Mouse (Mus musculus) monocyte, adult 2 months (primary cell): ENCODE results near the gene Matk.

Experiments
- DNase-seq, 2 experiments: peaks; one replicate each; pipeline ENCODE4 v3.0.0; 2022; ENCODE audit warnings: low spot score in 2 of 2, low read depth in 1 of 2

The Matk gene

DNA sequence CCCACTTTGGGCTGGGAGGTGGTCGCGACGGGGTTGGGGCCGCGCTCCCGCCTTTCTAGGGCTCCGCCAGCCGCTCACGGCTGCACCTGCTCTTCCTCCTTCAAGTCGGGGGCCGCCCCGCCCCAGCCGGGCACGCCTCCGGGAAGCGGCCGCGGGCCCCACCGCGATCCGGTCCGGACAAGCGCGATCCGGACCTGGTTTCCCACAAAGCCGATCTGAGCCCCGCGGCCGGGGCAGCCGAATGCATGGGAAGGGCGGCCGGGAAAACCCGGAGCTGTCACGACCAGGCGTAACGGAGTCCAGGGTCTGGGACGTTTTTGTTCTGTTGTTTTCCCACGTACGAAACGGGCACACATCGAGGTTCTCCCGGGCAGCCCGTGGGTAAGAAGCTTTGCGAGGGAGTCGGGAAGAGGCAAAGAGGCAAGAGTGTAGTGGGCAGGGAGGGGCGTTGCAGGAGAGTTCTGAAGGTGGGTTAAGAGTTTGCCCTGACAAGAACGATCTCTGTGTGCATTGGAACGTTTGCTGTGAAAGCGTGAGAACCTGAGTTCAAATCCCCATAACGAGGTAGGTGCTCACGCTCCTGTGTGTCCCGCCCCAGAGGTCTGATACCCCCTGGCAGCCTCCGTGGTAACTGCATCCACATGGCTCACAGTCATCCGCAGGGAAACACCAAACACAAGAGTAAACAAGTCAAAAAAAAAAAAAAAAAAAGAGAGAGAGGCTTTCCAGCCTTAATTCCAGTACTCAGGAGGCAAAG is 33.1 kb downstream of the Matk start:
- DNase-seq = peak in 1 of 2 experiments; percentile 80

DNA sequence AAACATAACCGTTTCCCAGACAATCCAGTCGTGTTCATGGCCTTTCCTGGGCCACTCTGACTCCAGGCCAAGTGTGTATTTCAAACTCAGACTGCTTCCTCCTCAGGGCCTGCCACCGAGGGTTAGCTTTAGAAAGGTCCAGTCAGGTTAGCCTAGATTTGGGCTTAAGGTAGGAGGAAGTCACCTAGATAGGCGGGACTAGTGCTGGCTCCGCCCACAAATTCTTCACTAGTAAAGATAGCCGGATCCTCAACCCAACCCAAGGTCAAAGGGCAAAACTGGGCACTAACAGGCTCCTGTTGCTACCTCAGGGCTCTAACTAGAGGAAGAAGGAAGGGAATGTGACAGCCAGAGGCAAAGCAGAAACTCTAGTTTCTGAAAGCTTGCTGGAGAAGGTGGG is 33.9 kb downstream of the Matk start:
- no peak for DNase-seq

- DNase-seq = peak in 1 of 2 experiments; percentile 71
Observed at GRCm38 (mm10) chr10:81287513-81288157, 34.9 kb downstream of the Matk start.

DNA sequence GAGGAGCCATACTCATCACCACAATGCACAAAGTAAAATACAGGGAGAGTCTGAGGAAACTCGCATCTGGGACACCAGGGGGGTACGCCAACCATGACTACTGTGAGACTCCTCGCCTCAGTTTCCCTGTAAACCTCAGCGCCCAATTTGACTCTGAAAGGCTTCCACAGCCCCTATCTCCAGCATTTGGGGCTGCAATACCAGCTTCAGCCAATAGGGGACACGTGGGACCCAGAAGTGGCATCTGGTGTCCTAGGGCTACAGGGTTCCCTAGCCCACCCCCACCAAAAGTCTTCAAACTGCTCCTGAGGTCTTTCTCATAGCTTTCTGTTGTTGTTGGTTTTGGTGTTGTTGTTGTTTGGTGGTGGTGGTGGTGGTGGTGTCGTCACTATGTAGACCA is 35.9 kb downstream of the Matk start:
- no peak for DNase-seq

DNA sequence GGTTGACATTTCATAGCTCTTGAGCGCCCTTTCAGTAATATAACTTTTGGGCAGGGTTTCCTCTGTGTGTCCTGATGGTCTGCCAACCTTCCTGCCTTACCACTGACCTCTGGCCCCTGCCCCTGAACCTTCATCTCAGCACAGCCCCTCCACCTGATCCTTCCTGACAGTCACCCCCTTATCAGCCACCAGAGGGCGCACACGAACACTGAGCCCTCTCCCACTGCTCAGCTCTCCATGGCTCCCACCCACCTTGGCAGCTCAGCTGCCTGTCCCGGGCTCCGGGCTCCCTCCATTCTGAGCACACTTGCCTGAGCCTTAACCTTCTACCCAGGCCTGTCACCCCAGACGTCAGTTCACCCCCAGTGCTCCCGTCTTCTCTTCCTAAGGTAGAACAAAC is 36.5 kb downstream of the Matk start:
- no peak for DNase-seq

GRCm38 (mm10) chr10:81289811-81290210 is 37.1 kb downstream of the Matk start:
- no peak for DNase-seq

GRCm38 (mm10) chr10:81290698-81291460 is 38.1 kb downstream of the Matk start:
- DNase-seq = no peak

DNA sequence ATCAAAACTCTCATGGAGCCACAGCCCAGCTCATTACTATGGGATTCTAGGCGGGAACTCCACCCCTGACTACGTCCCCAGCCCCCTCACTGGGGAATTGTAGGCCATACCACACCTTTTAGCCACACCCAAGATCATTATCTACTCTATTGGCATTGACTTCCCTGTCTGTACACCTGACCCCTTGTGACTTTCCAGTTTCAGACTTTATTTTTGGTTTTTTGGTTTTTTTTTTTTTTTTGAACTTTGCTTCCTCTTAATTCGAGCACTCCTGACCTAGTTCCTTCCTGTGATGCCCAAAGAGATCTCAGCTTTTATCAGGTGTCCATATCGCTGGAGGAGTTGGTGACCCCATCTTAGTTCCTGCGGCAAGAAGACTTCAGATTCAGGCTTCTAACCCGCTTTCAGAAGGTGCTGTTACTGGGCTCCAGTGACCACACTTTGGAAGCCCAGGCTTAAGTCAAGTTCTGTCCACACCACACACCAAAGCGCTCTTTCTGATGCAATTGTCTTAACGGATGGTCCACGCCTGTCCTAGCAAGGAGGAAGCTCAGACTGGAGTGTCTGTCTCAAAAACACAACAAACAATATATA is 38.9 kb downstream of the Matk start, which contains the start of gene Tjp3:
Gene Tjp3, minus strand, starts transcription at position 71 of the 594 bp plus-strand sequence.
- peak in 1 of 2 experiments; percentile 55 for DNase-seq

DNA sequence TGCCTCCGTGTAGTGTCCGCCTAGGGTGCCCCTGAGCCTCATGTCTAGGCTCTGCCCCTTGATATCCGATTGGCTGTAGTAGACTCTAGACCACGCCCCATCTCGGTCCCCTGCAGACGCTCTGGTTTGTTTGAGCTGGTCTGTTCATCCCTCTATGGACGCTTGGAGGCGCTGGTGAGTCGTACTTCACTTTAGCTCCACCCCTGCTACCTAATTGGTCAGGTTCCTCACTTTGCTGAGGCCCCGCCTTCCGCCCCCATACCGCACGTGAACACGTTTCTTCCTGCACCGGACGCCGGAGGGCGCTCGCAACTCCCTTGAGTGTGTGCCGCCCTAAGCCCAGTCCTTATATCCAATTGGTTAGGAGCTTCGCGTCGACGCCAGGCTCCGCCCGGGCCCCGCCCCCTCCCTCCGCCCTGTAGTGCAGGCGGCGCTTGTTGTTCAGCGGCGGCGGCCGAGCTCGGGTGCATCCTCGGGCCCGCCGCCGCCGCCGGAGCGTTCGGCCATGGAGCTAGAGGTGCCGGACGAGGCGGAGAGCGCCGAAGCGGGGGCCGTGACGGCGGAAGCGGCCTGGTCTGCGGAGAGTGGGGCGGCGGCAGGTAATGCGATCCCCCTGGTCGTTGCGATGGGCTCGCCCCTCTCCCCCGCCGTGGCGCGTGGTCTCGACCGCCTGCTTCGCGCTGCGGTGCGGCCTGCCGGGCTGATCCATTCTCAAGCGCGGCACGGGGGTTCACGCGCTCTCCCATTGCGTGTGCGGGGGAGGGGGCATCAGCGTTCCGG is 40.0 kb downstream of the Matk start, which contains the start of gene Pip5k1c:
Gene Pip5k1c, plus strand, starts transcription at position 410 of the 780 bp plus-strand sequence.
- DNase-seq = peak; percentile 99 to 100

DNA sequence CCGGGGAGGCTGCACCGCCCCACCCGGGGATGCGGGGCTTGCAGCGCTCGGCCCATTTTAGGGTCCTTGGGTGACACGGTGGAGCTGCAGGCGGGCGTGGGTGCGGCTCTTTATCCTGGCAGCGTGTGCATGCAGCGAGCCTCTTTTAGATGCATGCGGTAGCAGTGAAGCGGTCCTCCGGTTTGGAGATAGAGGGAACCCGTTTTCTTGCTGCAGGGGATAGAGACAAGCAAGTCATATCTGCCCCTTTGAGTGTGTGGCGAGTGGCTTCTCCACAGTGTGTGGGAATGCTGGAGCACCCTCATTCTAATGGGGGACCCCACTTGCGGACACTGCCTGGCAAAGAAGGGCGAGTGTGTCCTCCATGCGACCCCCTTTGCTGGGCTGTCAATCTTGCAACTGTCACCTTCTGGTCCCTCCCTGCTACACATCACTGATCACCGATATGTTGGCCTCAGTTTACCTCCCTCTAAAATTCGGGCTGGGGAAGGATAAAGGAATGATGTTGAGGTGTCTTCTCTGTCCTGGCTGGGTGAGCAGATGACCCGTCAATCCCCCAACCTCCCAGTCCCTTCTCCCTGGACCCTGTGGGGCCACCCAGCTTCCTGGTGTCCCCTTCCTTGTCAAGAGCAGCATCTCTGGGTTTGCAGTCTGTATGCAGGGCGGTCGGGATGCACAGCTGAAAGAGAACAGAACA is 40.7 kb downstream of the Matk start:
- DNase-seq = no peak

DNA sequence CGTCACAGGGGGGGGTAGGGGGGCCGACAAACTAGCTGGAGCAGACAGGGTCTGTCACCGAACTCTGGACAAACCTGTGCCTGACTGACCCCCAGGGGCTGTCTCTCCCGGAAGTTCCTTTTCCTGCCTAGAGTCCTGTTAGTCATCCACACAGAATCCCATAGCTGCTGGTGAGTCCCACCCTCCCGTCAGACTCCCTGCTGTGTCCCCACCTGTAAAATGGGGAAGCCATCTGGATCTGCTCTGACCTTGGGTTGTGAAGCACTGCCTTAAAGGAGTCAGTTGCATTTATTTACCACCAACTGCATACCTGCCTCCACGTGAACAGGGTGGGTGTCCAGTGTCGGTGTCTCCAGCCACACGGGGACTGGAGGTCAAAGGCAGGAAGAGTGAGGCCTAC is 41.7 kb downstream of the Matk start:
- no peak for DNase-seq

DNA sequence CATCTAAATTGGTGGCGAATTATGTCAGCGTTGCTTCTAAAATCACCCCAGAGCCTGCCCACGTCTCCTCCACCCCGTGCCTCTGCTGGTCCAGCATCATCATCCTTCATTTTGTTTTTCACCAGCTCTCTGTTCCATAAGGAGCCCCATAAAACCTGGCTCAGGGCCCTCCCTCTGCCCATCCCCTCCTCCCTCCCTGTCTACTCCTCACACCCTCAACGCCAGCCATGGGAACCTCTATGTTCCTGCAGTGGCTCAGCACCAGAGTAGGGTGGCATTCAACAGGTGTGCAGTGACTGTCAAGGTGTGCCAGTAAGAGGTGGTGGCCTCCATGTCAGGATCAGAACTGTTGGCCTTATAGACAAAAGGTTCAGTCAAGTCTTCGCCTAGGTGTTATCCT is 42.5 kb downstream of the Matk start:
- DNase-seq = no peak

- DNase-seq = peak in 1 of 2 experiments; percentile 50
Observed at GRCm38 (mm10) chr10:81297246-81297645, 44.5 kb downstream of the Matk start.

GRCm38 (mm10) chr10:81297845-81298244 is 45.1 kb downstream of the Matk start:
- DNase-seq = peak; percentile 83 to 86

GRCm38 (mm10) chr10:81298369-81299100 is 45.8 kb downstream of the Matk start:
- peak; percentile 71 to 81 for DNase-seq

- no peak for DNase-seq
Observed at GRCm38 (mm10) chr10:81299585-81300351, 47.0 kb downstream of the Matk start.

GRCm38 (mm10) chr10:81300352-81300907 is 47.7 kb downstream of the Matk start:
- no peak for DNase-seq

- DNase-seq = no peak
Observed at GRCm38 (mm10) chr10:81301321-81301720, 48.6 kb downstream of the Matk start.
